Mouse (Mus musculus) liver, adult 2 months (tissue): ENCODE measurements around the gene Fuca2. TPM values are rescaled to one million over a fixed set of nuclear protein-coding genes. Genes with fewer than 3 reads are reported as not detected.

Experiments used
- DNase-seq: peaks from one replicate; pipeline ENCODE4 v3.0.0-alpha.2; 2011; ENCODE audit warnings: low read depth, low spot score; ENCODE audit errors: extremely low read depth
- H3K27ac ChIP-seq: fragments of 200-500 bp; replicated peaks from 2 replicates; pipeline ENCODE4 v1.5.1; 2012; ENCODE audit warnings: low read depth, mild to moderate bottlenecking, control low read depth, inconsistent platforms, low read length; ENCODE audit not compliant: insufficient read depth
- H3K27me3 ChIP-seq: fragments of 200-500 bp; 2 replicates; pipeline ENCODE4 v1.6.1; 2012; ENCODE audit warnings: mild to moderate bottlenecking, moderate library complexity, low read length, inconsistent platforms; ENCODE audit not compliant: control insufficient read depth, insufficient read depth
- H3K36me3 ChIP-seq: fragments of 200-500 bp; 2 replicates; pipeline ENCODE4 v1.6.1; 2012; ENCODE audit warnings: low read length, inconsistent platforms; ENCODE audit not compliant: control insufficient read depth, insufficient read depth
- H3K4me1 ChIP-seq: fragments of 200-500 bp; 2 replicates; pipeline ENCODE4 v1.6.1; 2011; ENCODE audit warnings: low read length; ENCODE audit not compliant: control insufficient read depth, insufficient read depth
- H3K4me3 ChIP-seq: fragments of 200-500 bp; 2 replicates; pipeline ENCODE4 v1.5.1; 2011; ENCODE audit warnings: low read depth, mild to moderate bottlenecking, control low read depth, low read length, moderate library complexity; ENCODE audit not compliant: insufficient read depth
- H3K79me2 ChIP-seq: fragments of 200-500 bp; 2 replicates; pipeline ENCODE4 v1.6.1; 2012; ENCODE audit warnings: inconsistent platforms, mild to moderate bottlenecking, low read length, moderate library complexity; ENCODE audit not compliant: control insufficient read depth, insufficient read depth
- H3K9ac ChIP-seq: fragments of 200-500 bp; 2 replicates; pipeline ENCODE4 v1.6.1; 2012; ENCODE audit warnings: low read depth, mild to moderate bottlenecking, control low read depth, inconsistent platforms, low read length
- CTCF ChIP-seq: fragments of 200-500 bp; IDR thresholded peaks from 2 replicates; pipeline ENCODE4 v1.5.1; 2011; ENCODE audit warnings: low read depth, low read length, control low read depth
- POLR2A ChIP-seq: fragments of 200-500 bp; IDR thresholded peaks from 2 replicates; pipeline ENCODE4 v1.6.1; 2011; ENCODE audit warnings: low read length, control low read depth; ENCODE audit not compliant: insufficient read depth; ENCODE audit errors: extremely low read depth
- WGBS: fragments of 180-500 bp; shearing (Covaris S2); methylation state at CpG from one replicate; pipeline ENCODE4 v1.1.7; 2018; 5-methylcytosine and 5-hydroxymethylcytosine counted together
- polyA plus RNA-seq: library from polyadenylated mRNA; depleted of rRNA; stranded (reverse); fragments of >200 nt; gene quantifications from 2 replicates; pipeline ENCODE4 v1.2.3, GENCODE M21; 2012
- total RNA-seq: library from RNA; depleted of rRNA; stranded (reverse); fragments of >200 nt; gene quantifications from 2 replicates; pipeline ENCODE4 v1.2.3, GENCODE M21; 2014

Gene Fuca2
- total and polyA plus RNA-seq, 2 experiments, result 4.0 to 11.1 TPM

GRCm38 (mm10) chr10:13502371-13502770, 3.0 kb downstream of the Fuca2 start:
- Histone ChIP-seq H3K27ac (no peak overlapping the region), H3K79me2 (no peaks in the 10 kb centered on the region), H3K36me3 (peaks cover 3% of the 10 kb centered on the region; the same call in 1 of the 2 replicates), H3K4me3 (no peak overlapping the region), H3K4me1 (no peaks in the 10 kb centered on the region), H3K27me3 (no peaks in the 10 kb centered on the region), H3K9ac (no peak overlapping the region)
- TF ChIP-seq CTCF (no peak), POLR2A (no peak)
- no peak for DNase-seq
- 93% methylated on average over 8 of the region's 8 CpGs for WGBS

GRCm38 (mm10) chr10:13521857-13522256, 22.5 kb downstream of the Fuca2 start:
- Histone ChIP-seq H3K27ac (no peak overlapping the region), H3K4me1 (peaks cover 2% of the 10 kb centered on the region; the same call in 1 of the 2 replicates), H3K79me2 (no peaks in the 10 kb centered on the region), H3K4me3 (no peak overlapping the region), H3K36me3 (peaks cover 7% of the 10 kb centered on the region), H3K9ac (no peak overlapping the region), H3K27me3 (no peaks in the 10 kb centered on the region)
- TF ChIP-seq POLR2A, result no peak
- no peak for TF ChIP-seq CTCF
- DNase-seq, result no peak
- WGBS, result 89% methylated on average over 4 of the region's 4 CpGs

GRCm38 (mm10) chr10:13528155-13528554, 28.8 kb downstream of the Fuca2 start:
- H3K36me3 ChIP-seq, result peaks cover 37% of the 10 kb centered on the region
- no peak overlapping the region for H3K4me3 ChIP-seq
- H3K9ac ChIP-seq, result no peak overlapping the region
- no peak overlapping the region for H3K27ac ChIP-seq
- H3K79me2 ChIP-seq, result no peaks in the 10 kb centered on the region
- peak; percentile 40 for DNase-seq
- TF ChIP-seq CTCF (no peak), POLR2A (no peak)
- no peaks in the 10 kb centered on the region for H3K27me3 ChIP-seq
- H3K4me1 ChIP-seq, result no peaks in the 10 kb centered on the region; the same call in 1 of the 2 replicates
- WGBS, result 28% methylated on average over 4 of the region's 4 CpGs

GRCm38 (mm10) chr10:13534751-13535150, 35.4 kb downstream of the Fuca2 start:
- no peak for DNase-seq
- 47% methylated on average over 3 of the region's 3 CpGs for WGBS

GRCm38 (mm10) chr10:13536706-13537105, 37.4 kb downstream of the Fuca2 start:
- Histone ChIP-seq H3K79me2 (no peaks in the 10 kb centered on the region; the same call in 1 of the 2 replicates), H3K36me3 (peaks cover 44% of the 10 kb centered on the region), H3K27me3 (no peaks in the 10 kb centered on the region), H3K27ac (no peak overlapping the region), H3K4me1 (no peaks in the 10 kb centered on the region), H3K4me3 (no peak overlapping the region), H3K9ac (no peak overlapping the region)
- 97% methylated on average over 7 of the region's 7 CpGs for WGBS
- DNase-seq, result no peak
- TF ChIP-seq POLR2A, result no peak
- no peak for TF ChIP-seq CTCF

More at GRCm38 (mm10) chr10:13534751-13535150, 35.4 kb downstream of the Fuca2 start:
- Histone ChIP-seq H3K9ac (no peak overlapping the region), H3K4me1 (no peaks in the 10 kb centered on the region), H3K36me3 (peaks cover 46% of the 10 kb centered on the region), H3K27ac (no peak overlapping the region), H3K4me3 (no peak overlapping the region), H3K79me2 (no peaks in the 10 kb centered on the region; the same call in 1 of the 2 replicates), H3K27me3 (no peaks in the 10 kb centered on the region)
- TF ChIP-seq CTCF, result no peak
- no peak for TF ChIP-seq POLR2A

GRCm38 (mm10) chr10:13539769-13540333, 40.5 kb downstream of the Fuca2 start:
- no peak overlapping the region for H3K27ac ChIP-seq
- 91% methylated on average over 7 of the region's 7 CpGs for WGBS
- TF ChIP-seq CTCF, result no peak
- TF ChIP-seq POLR2A, result no peak
- no peak overlapping the region for H3K9ac ChIP-seq
- peaks cover 48% of the 10 kb centered on the region for H3K36me3 ChIP-seq
- no peak overlapping the region for H3K4me3 ChIP-seq
- H3K4me1 ChIP-seq, result no peaks in the 10 kb centered on the region
- H3K79me2 ChIP-seq, result no peaks in the 10 kb centered on the region; the same call in 1 of the 2 replicates
- no peak for DNase-seq
- H3K27me3 ChIP-seq, result no peaks in the 10 kb centered on the region
